Mouse (Mus musculus) megakaryocyte, embryonic 14.5 days (primary cell): ENCODE data around the gene Aicda. TPM values are rescaled to one million over a fixed set of nuclear protein-coding genes. Genes with fewer than 3 reads are reported as not detected.
"Not testable (repeated sequence)": the region's sequence is repeated elsewhere in the genome, so short reads cannot be mapped to it uniquely, and the experiment has no call there.

ENCODE experiments used
- H3K27me3 ChIP-seq: replicated peaks from 2 replicates; pipeline ENCODE3; 2012; ENCODE audit warnings: inconsistent platforms
- H3K36me3 ChIP-seq: replicated peaks from 2 replicates; pipeline ENCODE3; 2012; ENCODE audit warnings: low read length, inconsistent platforms, mixed read lengths
- H3K4me1 ChIP-seq: 2 replicates; pipeline ENCODE4 v1.6.1; 2012; ENCODE audit warnings: inconsistent platforms
- H3K4me3 ChIP-seq: replicated peaks from 2 replicates; pipeline ENCODE3; 2012; ENCODE audit warnings: moderate library complexity, mild to moderate bottlenecking, inconsistent platforms
- H3K9me3 ChIP-seq: 2 replicates; pipeline ENCODE4 v1.6.1; 2012; ENCODE audit warnings: inconsistent platforms
- FLI1 ChIP-seq: IDR thresholded peaks from 2 replicates; pipeline ENCODE4 v1.6.1; 2012; ENCODE audit warnings: low read length, inconsistent platforms, mixed read lengths
- GATA1 ChIP-seq: IDR thresholded peaks from 3 replicates; pipeline ENCODE4 v1.6.1; 2012; ENCODE audit warnings: mixed read lengths, low read length, inconsistent platforms, borderline replicate concordance
- polyA plus RNA-seq: library from polyadenylated mRNA; stranded (reverse); fragments of >175 nt; gene quantifications from 2 replicates; pipeline ENCODE4 v1.2.3, GENCODE M21; 2012; ENCODE audit warnings: low replicate concordance; ENCODE audit not compliant: insufficient read depth

Gene Aicda
- polyA plus RNA-seq, 1 experiment: 0.07 TPM

- Histone ChIP-seq H3K36me3 (no peaks in the 10 kb centered on the region), H3K4me1 (no peaks in the 10 kb centered on the region), H3K4me3 (no peak overlapping the region), H3K27me3 (peaks cover 12% of the 10 kb centered on the region), H3K9me3 (peaks cover 2% of the 10 kb centered on the region; the same call in 1 of the 2 replicates)
- no peak for TF ChIP-seq GATA1
- TF ChIP-seq FLI1: no peak
Observed at GRCm38 (mm10) chr6:122527596-122527995, 26.0 kb upstream of the Aicda start.

DNA sequence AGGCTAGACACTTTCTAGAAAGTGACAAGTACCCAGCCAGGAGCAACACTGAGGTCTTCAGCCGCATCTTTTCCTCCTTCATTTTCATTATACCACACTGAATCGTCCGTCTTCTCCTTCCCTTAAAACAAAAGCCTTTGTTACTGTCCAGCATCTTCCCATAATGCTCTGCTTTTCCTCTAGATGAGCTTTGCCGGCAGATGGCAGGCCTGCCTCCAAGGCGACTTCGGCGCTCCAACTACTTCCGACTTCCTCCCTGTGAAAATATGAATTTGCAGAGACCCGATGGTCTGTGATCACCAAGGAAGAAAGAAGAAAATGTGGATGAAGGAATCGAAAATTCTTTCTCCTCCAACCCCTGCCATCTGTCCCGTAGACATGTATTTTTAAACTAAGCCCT, 25.5 kb upstream of the Aicda start:
- peaks cover 12% of the 10 kb centered on the region for H3K27me3 ChIP-seq
- peaks cover 2% of the 10 kb centered on the region; the same call in 1 of the 2 replicates for H3K9me3 ChIP-seq
- H3K36me3 ChIP-seq: no peaks in the 10 kb centered on the region
- peaks cover 3% of the 10 kb centered on the region for H3K4me1 ChIP-seq
- H3K4me3 ChIP-seq: no peak overlapping the region
- TF ChIP-seq GATA1: no peak
- TF ChIP-seq FLI1: no peak

DNA sequence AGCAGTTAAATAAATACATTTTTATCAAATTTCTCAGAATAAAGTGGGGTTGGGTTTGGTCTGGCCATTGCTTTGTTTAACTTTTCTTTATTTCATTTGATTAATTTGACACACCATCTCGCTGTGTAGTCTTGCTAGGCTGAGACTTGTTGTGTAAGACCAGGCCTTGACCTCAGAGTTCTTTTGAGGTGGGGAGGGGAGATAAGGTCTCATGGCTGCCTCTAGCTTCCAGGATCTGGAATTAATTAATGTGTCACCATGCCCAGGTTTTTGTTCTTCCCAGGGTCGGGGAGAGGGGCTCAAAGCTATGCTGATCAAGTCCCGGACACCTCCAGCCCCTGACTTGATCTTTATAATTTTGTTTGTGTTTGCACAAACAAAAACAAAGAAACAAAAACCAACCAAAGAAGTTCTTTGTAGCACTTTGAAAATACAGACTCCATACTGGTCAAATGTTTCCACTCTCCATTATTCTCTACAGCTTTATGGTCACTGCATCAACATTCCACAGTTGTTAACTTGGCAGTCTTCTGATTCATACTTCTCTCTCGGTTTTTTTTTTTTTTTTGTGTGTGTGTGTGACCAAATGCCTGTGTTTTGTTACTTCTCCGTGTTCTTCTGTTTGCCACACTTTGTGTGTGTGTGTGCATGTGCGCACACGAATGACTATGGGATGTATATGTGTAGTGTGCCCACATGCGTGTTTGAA, 22.0 kb upstream of the Aicda start:
- H3K4me3 ChIP-seq: no peak overlapping the region
- TF ChIP-seq GATA1: no peak
- TF ChIP-seq FLI1: no peak
- peaks cover 9% of the 10 kb centered on the region for H3K27me3 ChIP-seq
- H3K9me3 ChIP-seq: no peaks in the 10 kb centered on the region
- H3K4me1 ChIP-seq: peaks cover 5% of the 10 kb centered on the region
- no peaks in the 10 kb centered on the region for H3K36me3 ChIP-seq

- Histone ChIP-seq H3K36me3 (no peaks in the 10 kb centered on the region), H3K4me3 (peak overlapping the region; percentile 38)
Observed at GRCm38 (mm10) chr6:122532883-122533302, 20.7 kb upstream of the Aicda start.

GRCm38 (mm10) chr6:122534032-122534431, 19.6 kb upstream of the Aicda start:
- Histone ChIP-seq H3K9me3 (0 out of 2 replicates have a peak, but pooled peaks cover 3% of the 10 kb centered on the region), H3K27me3 (peaks cover 2% of the 10 kb centered on the region), H3K36me3 (no peaks in the 10 kb centered on the region), H3K4me1 (peaks cover 5% of the 10 kb centered on the region), H3K4me3 (no peak overlapping the region)
- TF ChIP-seq FLI1 (no peak), GATA1 (no peak)

More at GRCm38 (mm10) chr6:122532883-122533302, 20.7 kb upstream of the Aicda start:
- no peaks in the 10 kb centered on the region for H3K9me3 ChIP-seq
- H3K27me3 ChIP-seq: peaks cover 5% of the 10 kb centered on the region
- TF ChIP-seq FLI1: no peak
- TF ChIP-seq GATA1: no peak
- H3K4me1 ChIP-seq: peaks cover 5% of the 10 kb centered on the region

DNA sequence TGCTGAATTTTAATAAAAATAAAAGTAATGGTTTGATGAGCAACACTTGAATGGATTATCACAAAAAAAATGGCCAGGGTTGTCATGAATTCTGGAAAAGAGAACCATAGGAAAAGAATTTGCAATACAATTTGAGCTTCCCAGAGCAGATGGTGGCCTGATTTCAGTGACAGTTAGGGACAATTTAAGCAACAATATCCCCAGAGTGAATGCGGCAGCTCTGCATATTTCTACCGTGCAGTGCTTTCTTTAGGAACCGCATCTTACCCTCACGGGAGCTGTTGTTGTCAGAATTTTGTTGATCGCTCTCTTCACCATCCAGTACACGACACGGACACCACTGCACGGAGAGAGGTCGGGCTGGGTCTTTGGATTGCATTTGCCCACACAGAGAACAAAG, 14.0 kb upstream of the Aicda start:
- TF ChIP-seq GATA1: no peak
- no peak for TF ChIP-seq FLI1
- H3K9me3 ChIP-seq: 0 out of 2 replicates have a peak, but pooled peaks cover 3% of the 10 kb centered on the region
- H3K36me3 ChIP-seq: no peaks in the 10 kb centered on the region
- no peak overlapping the region for H3K4me3 ChIP-seq
- no peaks in the 10 kb centered on the region for H3K27me3 ChIP-seq
- H3K4me1 ChIP-seq: no peaks in the 10 kb centered on the region

DNA sequence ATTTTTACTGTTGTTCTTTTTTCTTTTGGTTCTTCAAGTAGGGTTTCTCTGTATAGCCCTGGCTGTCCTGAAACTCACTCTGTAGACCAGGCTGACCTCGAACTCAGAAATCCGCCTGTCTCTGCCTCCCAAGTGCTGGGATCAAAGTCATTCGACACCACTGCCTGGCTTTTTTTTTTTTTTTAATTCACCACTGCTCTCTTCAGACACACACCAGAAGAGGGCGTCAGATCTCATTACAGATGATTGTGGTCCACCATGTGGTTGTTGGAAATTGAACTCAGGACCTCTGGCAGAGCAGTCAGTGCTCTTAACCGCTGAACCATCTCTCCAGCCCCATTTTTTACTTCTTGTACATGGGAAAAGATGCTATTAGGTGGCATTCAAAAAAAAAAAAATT, 11.1 kb upstream of the Aicda start:
- not testable (repeated sequence) for H3K9me3 ChIP-seq, H3K4me3 ChIP-seq, H3K27me3 ChIP-seq, H3K36me3 ChIP-seq, H3K4me1 ChIP-seq

- H3K27me3 ChIP-seq: no peaks in the 10 kb centered on the region
- H3K36me3 ChIP-seq: no peaks in the 10 kb centered on the region
- H3K4me1 ChIP-seq: no peaks in the 10 kb centered on the region
- TF ChIP-seq GATA1: no peak
- H3K9me3 ChIP-seq: no peaks in the 10 kb centered on the region
- no peak overlapping the region for H3K4me3 ChIP-seq
Observed at GRCm38 (mm10) chr6:122543574-122543973, 10.0 kb upstream of the Aicda start.

DNA sequence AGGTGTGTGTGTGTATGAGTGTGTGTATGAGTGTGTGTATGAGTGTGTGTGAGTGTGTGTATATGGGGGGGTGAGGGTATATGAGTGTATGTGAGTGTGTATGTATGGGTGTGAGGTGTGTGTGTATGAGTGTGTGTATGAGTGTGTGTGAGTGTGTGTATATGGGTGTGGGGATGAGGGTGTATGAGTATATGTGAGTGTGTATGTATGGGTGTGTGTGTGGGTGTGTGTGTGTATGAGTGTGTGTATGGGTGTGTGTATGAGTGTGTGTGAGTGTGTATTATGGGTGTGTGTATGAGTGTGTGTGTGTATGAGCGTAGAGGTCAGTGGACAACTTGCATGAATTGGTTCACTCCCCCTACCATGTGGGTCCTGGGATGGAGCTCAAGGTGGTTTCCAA, 8.9 kb upstream of the Aicda start:
- H3K4me1 ChIP-seq: no peaks in the 10 kb centered on the region
- TF ChIP-seq FLI1 (no peak), GATA1 (no peak)
- H3K36me3 ChIP-seq: no peaks in the 10 kb centered on the region
- H3K9me3 ChIP-seq: no peaks in the 10 kb centered on the region
- H3K4me3 ChIP-seq: no peak overlapping the region
- H3K27me3 ChIP-seq: no peaks in the 10 kb centered on the region

GRCm38 (mm10) chr6:122545289-122545882, 8.2 kb upstream of the Aicda start:
- Histone ChIP-seq H3K9me3 (no peaks in the 10 kb centered on the region), H3K36me3 (no peaks in the 10 kb centered on the region), H3K4me1 (no peaks in the 10 kb centered on the region), H3K27me3 (no peaks in the 10 kb centered on the region), H3K4me3 (no peak overlapping the region)
- TF ChIP-seq GATA1: no peak
- no peak for TF ChIP-seq FLI1
